Mouse (Mus musculus) retina, postnatal 7 days (tissue): Measurements from ENCODE around the gene Rbmxl1.

ENCODE experiments used
- DNase-seq: peaks from one replicate; pipeline ENCODE4 v3.0.0-alpha.2; 2012; ENCODE audit warnings: low read depth, low spot score

Gene Rbmxl1

DNA sequence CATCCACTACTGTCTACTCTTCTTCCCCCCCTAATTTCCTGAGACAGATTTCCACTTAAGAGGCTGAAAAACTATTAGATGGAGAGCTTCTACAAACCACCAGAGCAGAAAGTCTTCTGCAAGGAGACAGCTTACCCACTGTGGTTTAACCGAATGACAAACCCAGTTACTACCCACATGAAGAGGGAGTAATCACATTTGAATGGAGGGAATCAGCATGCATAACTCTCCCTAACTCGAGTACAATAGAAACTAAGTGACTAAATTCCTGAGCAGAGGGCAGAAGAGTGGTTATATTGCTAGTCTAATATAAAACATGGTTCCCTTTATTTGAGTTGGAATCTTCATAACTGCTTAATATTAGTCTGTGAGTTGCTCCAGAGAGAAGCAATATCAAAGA, 15.7 kb downstream of the Rbmxl1 start:
- DNase-seq = no peak

DNA sequence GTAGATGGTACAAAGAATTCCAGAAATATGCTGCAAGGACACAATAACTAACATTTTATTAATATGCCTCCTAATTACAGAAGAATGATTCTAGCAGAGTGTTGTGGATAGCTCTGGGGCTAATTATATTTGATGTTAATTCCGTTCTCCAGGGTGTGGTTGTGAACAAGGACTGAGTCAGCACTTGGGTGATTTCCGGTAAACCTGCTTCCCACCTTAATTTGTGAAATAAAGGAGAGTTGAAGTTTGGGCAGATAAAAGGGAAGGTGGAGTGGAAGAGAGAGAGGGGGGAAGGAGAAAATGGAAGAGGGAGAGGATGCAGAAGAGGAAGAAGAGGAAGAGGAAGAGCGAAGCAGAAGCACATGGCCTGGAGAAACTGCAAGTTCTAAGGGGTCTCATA, 19.0 kb downstream of the Rbmxl1 start:
- DNase-seq = no peak

DNA sequence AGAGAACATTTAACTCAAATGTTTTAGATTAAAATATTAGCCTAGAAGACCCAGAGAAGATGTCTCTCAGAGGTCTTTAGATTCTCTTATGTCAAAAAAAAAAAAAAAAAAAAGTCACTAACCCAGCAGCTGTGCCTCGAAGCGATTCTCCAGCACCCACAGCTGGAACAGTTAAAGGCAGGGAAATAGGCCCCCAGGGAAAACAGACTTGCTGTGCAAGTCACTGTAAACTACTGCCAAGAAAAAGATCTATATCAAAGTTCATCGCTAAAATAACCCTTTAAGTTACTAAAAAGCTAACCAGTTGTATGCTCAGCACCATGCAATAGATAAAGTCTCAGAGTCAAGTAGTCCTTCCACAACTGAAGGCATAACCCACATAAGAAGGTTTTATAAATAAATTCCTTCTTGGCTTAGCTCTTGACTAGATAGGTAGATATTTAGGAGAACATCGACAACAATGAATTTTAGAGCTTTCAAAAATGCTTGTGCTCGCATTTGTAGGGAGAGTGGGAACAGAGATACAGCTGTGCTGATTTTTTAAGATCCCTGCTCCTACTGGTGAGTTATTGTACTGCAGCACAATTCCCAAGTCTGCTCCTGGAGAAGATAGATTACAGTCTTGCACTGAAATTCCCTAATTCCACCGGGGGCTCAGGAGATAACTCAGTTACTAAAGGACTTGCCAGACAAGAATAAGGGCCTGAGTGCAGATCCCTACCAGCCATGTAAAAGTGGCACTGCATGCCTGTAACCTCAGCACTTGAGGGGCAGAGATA, 31.5 kb downstream of the Rbmxl1 start:
- DNase-seq = peak; percentile 11

DNA sequence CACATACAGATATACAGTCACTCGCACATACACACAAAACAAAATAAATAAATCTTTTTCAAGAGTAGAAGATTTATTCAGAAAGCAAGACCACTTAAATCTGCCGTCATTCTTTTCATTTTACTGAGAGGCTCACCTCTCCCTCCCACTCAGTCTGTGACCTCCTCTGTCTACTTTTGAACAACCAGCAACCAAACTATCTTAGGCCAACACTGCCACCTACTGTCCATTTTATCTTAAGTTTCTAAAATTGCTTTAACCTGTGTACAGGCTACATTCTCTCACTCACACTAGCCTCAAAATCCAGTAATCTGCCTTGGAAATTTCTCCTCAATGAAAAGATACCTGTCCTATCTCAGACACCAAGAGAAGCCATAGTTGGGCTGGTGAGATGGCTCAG, 40.8 kb downstream of the Rbmxl1 start:
- DNase-seq = peak; percentile 1

DNA sequence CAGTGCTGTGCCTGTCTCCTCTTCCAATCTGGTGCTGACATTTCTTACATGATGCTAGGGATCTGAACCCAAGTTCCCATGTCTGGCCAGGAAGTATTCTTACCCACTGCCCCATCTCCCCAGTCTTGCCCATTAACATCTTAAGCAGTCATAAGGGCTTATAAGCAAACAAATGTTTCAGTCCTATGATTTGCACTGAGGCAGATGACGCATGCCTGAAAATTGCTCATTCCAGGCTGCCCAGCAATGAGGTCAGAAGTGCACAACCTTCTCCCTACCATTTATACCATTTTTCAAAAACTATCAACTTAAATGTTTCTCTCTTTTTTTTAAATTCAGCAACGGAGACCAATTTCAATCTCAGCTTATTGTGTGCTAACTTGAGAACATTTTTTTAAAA, 44.8 kb downstream of the Rbmxl1 start:
- DNase-seq = no peak

DNA sequence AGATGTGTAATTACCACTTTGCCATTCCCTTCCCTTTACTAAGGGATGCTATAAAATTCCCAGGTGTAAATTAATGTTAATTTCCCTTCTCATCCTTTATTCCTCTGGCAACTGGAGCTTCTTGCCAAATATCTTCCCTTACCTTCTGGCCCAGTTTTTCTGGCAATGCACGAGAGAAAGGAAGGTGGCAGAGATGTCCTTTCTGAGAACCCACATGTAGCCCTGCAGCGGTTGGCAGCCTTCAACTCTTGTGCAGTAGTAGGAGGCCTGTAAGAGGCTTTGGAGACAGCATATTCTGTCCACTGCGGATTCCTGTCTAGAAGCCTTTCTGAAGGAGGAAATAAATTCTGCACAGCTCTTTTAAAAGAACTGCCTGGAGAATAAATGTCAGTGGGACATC, 52.3 kb downstream of the Rbmxl1 start:
- no peak for DNase-seq
